Mouse (Mus musculus): ENCODE data around the gene Hoxb13. TPM values are rescaled to one million over a fixed set of nuclear protein-coding genes. Genes with fewer than 3 reads are reported as not detected.

The Hoxb13 gene
- total RNA-seq, 2 experiments from 2014 or later, result not detected

DNA sequence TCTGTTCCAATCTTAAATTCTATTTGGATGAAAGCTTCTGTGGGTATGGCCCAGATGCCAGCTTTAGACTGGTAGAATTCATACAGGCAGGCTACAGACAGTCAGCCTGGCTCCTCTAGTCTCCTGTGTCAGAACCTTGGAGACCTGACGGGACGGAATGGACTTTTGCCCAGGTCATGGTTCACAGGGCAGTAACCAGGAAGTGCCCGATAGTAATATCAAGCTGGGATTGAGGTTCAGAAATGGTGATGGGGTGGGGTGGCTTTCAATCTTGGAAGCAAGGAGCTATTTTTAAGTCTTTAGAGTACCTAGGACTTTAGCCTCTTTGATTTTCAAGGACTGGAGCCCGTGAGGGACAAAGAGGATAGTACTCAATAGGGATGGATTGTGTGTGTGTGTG lies 6.8 kb upstream of the Hoxb13 start:
- intact Hi-C loops (cut with DNase I), result no loop called here
- DNase-seq, result no peak

GRCm38 (mm10) chr11:96189810-96190522 lies 4.2 kb upstream of the Hoxb13 start:
- no peak for DNase-seq
- intact Hi-C loops (cut with DNase I), result no loop called here

DNA sequence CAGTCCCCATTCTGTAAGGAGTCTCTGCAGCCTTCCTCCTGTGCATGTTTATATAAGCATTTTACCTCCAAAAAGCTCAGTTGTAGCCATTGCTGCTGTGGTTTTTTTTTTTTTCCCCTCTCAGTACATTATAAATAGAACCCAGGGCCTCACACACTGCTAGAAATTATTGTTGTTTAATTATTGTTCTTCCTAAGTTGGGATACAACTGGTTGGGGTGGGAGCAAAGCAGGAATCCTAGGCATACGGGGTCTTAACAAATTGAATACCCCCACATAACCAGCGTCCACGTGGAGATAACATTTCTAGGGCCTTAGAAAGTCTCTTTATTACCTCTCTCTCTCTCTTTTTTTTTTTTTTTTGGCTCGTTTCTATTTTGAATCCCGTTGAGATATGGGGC lies 3.0 kb upstream of the Hoxb13 start:
- intact Hi-C loops (cut with DNase I), result no loop called here
- DNase-seq, result no peak

GRCm38 (mm10) chr11:96194401-96194710 lies 240 bp downstream of the Hoxb13 start:
- DNase-seq, result no peak
- intact Hi-C loops (cut with DNase I), result no loop called here

GRCm38 (mm10) chr11:96194961-96195640 lies 985 bp downstream of the Hoxb13 start:
- no peak for DNase-seq
- intact Hi-C loops (cut with DNase I), result loop anchor here (5.0 kb wide), 1 partner anchor 162 kb away; no protein-coding TSS in a partner anchor

GRCm38 (mm10) chr11:96195769-96196280 lies 1.7 kb downstream of the Hoxb13 start:
- intact Hi-C loops (cut with DNase I), result loop anchor here (5.0 kb wide), 1 partner anchor 161 kb away; no protein-coding TSS in a partner anchor
- DNase-seq, result no peak

DNA sequence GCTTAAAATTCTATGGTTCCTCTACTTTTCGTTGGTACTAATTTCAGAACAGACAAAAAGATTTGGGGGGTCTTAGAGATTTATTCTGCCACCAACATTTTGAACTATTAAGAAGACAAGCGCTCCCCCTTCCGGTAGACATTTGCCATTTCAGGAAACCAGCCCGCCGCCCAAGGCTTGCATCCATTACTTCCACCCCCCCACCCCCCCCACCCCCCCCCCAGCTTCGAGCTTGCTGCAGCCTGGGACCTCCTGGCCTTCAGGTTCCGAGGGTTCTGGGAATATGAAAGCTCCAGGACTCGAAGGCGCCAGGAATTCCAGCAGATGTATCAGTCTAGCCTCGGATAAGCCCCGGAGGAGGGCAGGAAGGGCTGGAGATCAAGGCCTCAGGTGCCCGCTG lies 4.5 kb downstream of the Hoxb13 start:
- intact Hi-C loops (cut with DNase I), result loop anchor here (5.0 kb wide), 1 partner anchor 159 kb away; no protein-coding TSS in a partner anchor
- peak in 1 of 2 experiments; percentile 16 for DNase-seq

DNA sequence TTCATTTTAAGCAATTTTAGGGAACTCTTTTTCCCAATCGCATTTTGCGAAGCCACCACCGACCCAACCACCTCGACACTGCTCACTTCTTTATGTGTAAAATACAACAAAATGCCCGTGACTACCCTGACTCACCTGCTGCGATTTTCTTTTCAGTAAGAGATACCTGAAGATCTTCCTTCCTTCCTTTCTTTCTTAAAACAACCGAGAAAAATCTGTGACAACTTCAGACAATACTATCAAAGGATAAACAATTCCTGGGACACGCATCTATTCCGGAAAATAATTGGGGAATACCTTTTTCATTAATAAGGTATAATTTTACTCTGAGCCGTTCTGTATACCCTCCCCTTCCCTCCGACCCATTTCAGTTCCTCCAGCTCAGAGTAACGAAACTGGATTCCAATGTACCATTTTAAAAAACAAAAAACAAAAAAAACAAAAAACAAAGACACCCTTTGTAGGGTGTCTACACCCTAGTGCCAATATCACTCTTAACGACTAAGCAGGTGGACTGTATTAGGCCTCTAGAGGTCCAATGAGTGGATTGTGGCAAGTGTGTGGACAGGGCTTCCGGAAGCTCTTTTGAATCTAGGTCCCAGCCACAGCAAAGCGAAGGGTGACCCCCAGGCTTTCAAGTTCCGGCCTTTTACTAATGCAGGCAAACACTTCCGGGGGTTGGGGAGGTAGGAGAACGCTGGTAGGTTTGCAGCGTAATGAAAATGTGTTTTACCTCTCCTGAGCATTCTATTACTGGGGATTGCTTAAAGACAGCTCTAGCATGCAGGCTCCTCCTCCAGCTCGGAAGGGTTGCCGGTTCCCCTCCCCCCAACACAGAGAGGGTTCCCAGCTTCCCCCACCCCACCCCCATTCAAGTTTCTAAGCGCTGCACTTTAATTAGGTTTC lies 5.3 kb downstream of the Hoxb13 start:
- intact Hi-C loops (cut with DNase I), result loop anchor here (5.0 kb wide), 2 partner anchors 158 to 187 kb away; no protein-coding TSS in a partner anchor
- no peak for DNase-seq

GRCm38 (mm10) chr11:96200183-96200655 lies 6.1 kb downstream of the Hoxb13 start:
- intact Hi-C loops (cut with DNase I), result loop anchor here (5.0 kb wide), 1 partner anchor 188 kb away; no protein-coding TSS in a partner anchor
- DNase-seq, result no peak

- intact Hi-C loops (cut with DNase I), result loop anchor here (5.0 kb wide), 1 partner anchor 189 kb away; no protein-coding TSS in a partner anchor
Measured at GRCm38 (mm10) chr11:96201741-96202140, 7.6 kb downstream of the Hoxb13 start.

DNA sequence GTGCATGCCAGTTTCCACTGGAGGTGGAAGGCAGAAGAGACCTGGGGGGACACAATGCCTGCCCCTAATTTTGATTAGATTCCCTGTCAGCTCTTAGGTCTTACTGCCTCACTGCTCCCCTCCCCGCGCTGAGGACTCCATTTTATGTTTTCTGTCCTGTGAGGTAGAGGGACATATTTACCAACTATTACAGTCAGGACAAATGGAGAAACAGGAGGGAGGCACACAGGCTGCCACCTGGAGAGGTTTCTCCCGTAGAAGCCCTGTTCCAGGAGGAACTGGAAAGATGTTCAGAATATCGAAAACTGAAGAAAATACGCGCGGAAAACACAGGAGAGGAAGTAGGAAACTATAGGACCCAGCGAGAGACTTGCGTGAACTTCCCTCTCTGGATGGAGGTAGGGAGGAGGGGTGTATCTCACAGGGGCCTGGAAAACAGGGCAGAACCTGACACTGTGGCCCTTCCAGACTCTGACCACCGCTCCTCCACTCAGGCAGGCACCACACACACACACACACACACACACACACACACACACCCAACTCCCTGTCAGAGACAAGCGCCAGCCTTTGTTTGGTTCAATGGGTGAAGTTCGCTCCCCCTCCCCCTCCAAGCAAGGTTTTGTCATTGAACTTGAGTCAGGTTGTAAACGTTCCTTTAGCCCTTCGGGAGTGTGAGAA lies 8.4 kb downstream of the Hoxb13 start:
- no peak for DNase-seq
- intact Hi-C loops (cut with DNase I), result loop anchor here (5.0 kb wide), 1 partner anchor 190 kb away; no protein-coding TSS in a partner anchor

More at GRCm38 (mm10) chr11:96201741-96202140, 7.6 kb downstream of the Hoxb13 start:
- no peak for DNase-seq

- DNase-seq, result peak in 1 of 2 experiments; percentile 12
- intact Hi-C loops (cut with DNase I), result loop anchor here (5.0 kb wide), 1 partner anchor 191 kb away; no protein-coding TSS in a partner anchor
Measured at GRCm38 (mm10) chr11:96203182-96203788, 9.2 kb downstream of the Hoxb13 start.

- intact Hi-C loops (cut with DNase I), result loop anchor here (5.0 kb wide), 1 partner anchor 191 kb away; no protein-coding TSS in a partner anchor
- DNase-seq, result peak in 1 of 2 experiments; percentile 8
Measured at GRCm38 (mm10) chr11:96203789-96204186, 9.7 kb downstream of the Hoxb13 start.

DNA sequence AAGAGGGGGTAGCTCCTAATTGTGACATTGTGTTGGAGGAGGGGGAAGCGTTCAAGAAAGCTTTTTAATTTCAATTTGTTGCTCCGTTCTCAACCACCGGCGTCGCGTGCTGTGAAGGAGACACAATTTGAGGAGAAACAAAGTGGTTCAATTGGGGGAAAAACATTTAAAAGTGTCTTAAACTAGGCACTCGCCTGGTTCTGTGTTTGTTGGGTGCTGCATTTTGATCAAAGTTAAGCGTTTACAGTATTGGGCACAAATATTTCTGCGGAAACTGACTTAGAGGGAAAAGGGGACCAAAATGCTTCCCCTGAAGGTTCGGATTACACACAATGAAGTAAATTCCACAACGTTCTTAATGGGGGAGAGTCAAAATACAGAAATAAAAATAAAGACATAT lies 10.2 kb downstream of the Hoxb13 start:
- DNase-seq, result no peak
- intact Hi-C loops (cut with DNase I), result loop anchor here (5.0 kb wide), 1 partner anchor 192 kb away; no protein-coding TSS in a partner anchor

DNA sequence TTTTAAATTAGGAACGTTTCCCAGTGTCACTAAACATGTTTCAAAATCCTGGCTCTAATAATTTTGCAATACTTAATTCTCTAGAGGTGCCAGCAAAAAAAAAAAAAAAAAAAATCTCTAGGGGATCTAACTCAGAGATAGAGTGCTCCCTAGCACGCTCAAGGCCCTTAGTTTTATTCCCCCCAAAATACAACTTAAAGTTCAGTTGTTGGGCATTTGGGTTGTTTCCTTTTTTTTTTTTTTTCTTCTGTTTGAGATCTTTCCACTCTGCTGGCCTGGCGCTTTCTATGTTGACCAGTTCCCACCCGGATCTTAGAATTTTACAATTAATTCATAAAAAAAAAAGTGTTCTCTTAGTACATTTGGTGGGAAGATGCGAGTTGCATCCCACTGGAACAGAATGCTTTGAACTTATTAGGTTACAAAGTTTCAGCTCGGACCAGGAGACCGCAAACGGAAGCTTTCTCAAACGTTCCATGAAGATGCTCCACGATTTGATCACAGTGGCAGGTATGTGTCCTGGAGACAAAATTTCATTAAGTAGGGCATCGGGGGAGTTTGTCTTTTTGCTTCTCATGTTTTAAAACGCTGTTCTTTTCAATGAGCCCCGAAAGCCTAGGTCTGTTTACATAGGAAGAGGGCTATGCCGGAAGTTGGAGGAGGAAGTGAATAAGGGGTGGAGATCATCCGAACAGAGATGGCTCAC lies 11.5 kb downstream of the Hoxb13 start:
- DNase-seq, result no peak
- intact Hi-C loops (cut with DNase I), result no loop called here

DNA sequence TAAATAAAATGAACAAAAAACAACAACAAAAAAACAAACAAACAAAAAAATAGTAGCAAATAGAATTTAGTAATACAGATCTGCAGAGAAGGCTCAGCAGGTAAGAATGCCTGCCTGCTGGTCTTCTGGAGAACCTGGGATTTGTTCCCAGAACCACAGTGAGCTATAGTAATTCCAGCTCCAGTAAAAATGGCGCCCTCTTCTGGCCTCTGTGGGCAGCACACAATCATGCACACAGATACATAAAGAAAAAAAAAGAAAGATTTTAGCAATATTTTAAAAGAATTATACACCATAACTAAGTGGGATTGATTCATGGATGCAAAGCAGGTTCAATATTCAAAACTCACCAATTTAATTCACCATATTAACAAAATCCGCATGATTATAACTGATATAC lies 29.7 kb downstream of the Hoxb13 start:
- intact Hi-C loops (cut with DNase I), result no loop called here
- DNase-seq, result no peak

GRCm38 (mm10) chr11:96227676-96228075 lies 33.6 kb downstream of the Hoxb13 start:
- intact Hi-C loops (cut with DNase I), result loop anchor here (5.0 kb wide), 1 partner anchor 65 kb away; no protein-coding TSS in a partner anchor
- no peak for DNase-seq

GRCm38 (mm10) chr11:96234906-96235305 lies 40.8 kb downstream of the Hoxb13 start:
- intact Hi-C loops (cut with DNase I), result loop anchor here (1.0 to 2.0 kb wide), 2 partner anchors 90 to 142 kb away; no protein-coding TSS in a partner anchor
- peak; percentile 44 to 53 for DNase-seq

Data from heart, postnatal 36 days (tissue).